Mouse (Mus musculus): ENCODE measurements at regions not wholly inside any gene's neighbourhood (a gene's known extent, or its start where the extent isn't known, plus 50 kb on each side); places are given as distances from the start of the nearest gene placed in this dataset.
"Not testable (repeated sequence)": the region's sequence is repeated elsewhere in the genome, so short reads cannot be mapped to it uniquely, and the experiment has no call there.

- Histone ChIP-seq H3K4me2 (no peak overlapping the region), H3K36me3 (no peaks in the 10 kb centered on the region), H3K4me1 (replicated peaks) (no peaks in the 10 kb centered on the region), H3K9ac (no peak overlapping the region), H3K27me3 (no peaks in the 10 kb centered on the region), H3K9me3 (no peaks in the 10 kb centered on the region), H3K4me3 (no peak overlapping the region), H3K27ac (replicated peaks) (no peak overlapping the region)
- 84% methylated on average over 8 of the region's 8 CpGs for WGBS
- no peak for ATAC-seq (ENCODE audit: low FRiP score, low read depth)
These were observed 188.5 kb downstream of the Utp18 start for GRCm38 (mm10) chr11:93696982-93697541.

GRCm38 (mm10) chr11:93696096-93696890, 189.3 kb downstream of the Utp18 start:
- 81% methylated on average over 12 of the region's 12 CpGs for WGBS
- Histone ChIP-seq H3K27ac (replicated peaks) (no peak overlapping the region), H3K4me1 (replicated peaks) (no peaks in the 10 kb centered on the region), H3K4me3 (no peak overlapping the region), H3K27me3 (no peaks in the 10 kb centered on the region), H3K36me3 (no peaks in the 10 kb centered on the region), H3K9me3 (no peaks in the 10 kb centered on the region), H3K4me2 (no peak overlapping the region), H3K9ac (no peak overlapping the region)
- ATAC-seq (ENCODE audit: low FRiP score, low read depth) = no peak

GRCm38 (mm10) chr11:93683691-93684090, 201.9 kb downstream of the Utp18 start:
- no peak for ATAC-seq (ENCODE audit: low FRiP score, low read depth)
- Histone ChIP-seq H3K9me3 (no peaks in the 10 kb centered on the region), H3K27ac (replicated peaks) (no peak overlapping the region), H3K36me3 (no peaks in the 10 kb centered on the region), H3K9ac (no peak overlapping the region), H3K27me3 (no peaks in the 10 kb centered on the region), H3K4me2 (no peak overlapping the region), H3K4me1 (replicated peaks) (no peaks in the 10 kb centered on the region), H3K4me3 (no peak overlapping the region)
- 80% methylated on average over 5 of the region's 5 CpGs for WGBS

- 82% methylated on average over 5 of the region's 5 CpGs for WGBS
- H3K9me3 ChIP-seq = no peaks in the 10 kb centered on the region
- no peaks in the 10 kb centered on the region for H3K4me1 ChIP-seq (replicated peaks)
- no peak overlapping the region for H3K4me3 ChIP-seq
- no peak overlapping the region for H3K9ac ChIP-seq
- no peak for ATAC-seq (ENCODE audit: low FRiP score, low read depth)
- H3K4me2 ChIP-seq = no peak overlapping the region
- H3K27me3 ChIP-seq = no peaks in the 10 kb centered on the region
- no peak overlapping the region for H3K27ac ChIP-seq (replicated peaks)
- no peaks in the 10 kb centered on the region for H3K36me3 ChIP-seq
These were observed 209.3 kb downstream of the Utp18 start for GRCm38 (mm10) chr11:93676299-93676698.

GRCm38 (mm10) chr11:93672025-93672424, 213.5 kb downstream of the Utp18 start:
- no peak for ATAC-seq (ENCODE audit: low FRiP score, low read depth)
- H3K27ac ChIP-seq (replicated peaks) = no peak overlapping the region
- no peak overlapping the region for H3K9ac ChIP-seq
- no peaks in the 10 kb centered on the region for H3K36me3 ChIP-seq
- no peaks in the 10 kb centered on the region for H3K27me3 ChIP-seq
- H3K9me3 ChIP-seq = no peaks in the 10 kb centered on the region
- H3K4me1 ChIP-seq (replicated peaks) = no peaks in the 10 kb centered on the region
- H3K4me3 ChIP-seq = no peak overlapping the region
- 84% methylated on average over 3 of the region's 3 CpGs for WGBS
- H3K4me2 ChIP-seq = no peak overlapping the region

GRCm38 (mm10) chr11:93661657-93662056, 223.9 kb downstream of the Utp18 start:
- Histone ChIP-seq H3K9me3 (no peaks in the 10 kb centered on the region), H3K36me3 (no peaks in the 10 kb centered on the region), H3K9ac (no peak overlapping the region), H3K27me3 (no peaks in the 10 kb centered on the region), H3K27ac (replicated peaks) (no peak overlapping the region), H3K4me3 (no peak overlapping the region), H3K4me2 (no peak overlapping the region), H3K4me1 (replicated peaks) (no peaks in the 10 kb centered on the region)
- ATAC-seq (ENCODE audit: low FRiP score, low read depth) = no peak
- WGBS = 55% methylated on average over 2 of the region's 2 CpGs

GRCm38 (mm10) chr11:93660379-93660778, 225.2 kb downstream of the Utp18 start:
- WGBS = 89% methylated on average over 7 of the region's 7 CpGs
- Histone ChIP-seq H3K9me3 (no peaks in the 10 kb centered on the region), H3K27ac (replicated peaks) (no peak overlapping the region), H3K4me2 (no peak overlapping the region), H3K27me3 (no peaks in the 10 kb centered on the region), H3K4me3 (no peak overlapping the region), H3K4me1 (replicated peaks) (no peaks in the 10 kb centered on the region), H3K36me3 (no peaks in the 10 kb centered on the region), H3K9ac (no peak overlapping the region)
- ATAC-seq (ENCODE audit: low FRiP score, low read depth) = no peak

- H3K4me1 ChIP-seq (replicated peaks) = no peaks in the 10 kb centered on the region
- no peak overlapping the region for H3K4me2 ChIP-seq
- H3K9ac ChIP-seq = no peak overlapping the region
- WGBS = 74% methylated on average over 8 of the region's 8 CpGs
- no peaks in the 10 kb centered on the region for H3K9me3 ChIP-seq
- no peak for ATAC-seq (ENCODE audit: low FRiP score, low read depth)
- H3K27ac ChIP-seq (replicated peaks) = no peak overlapping the region
- no peak overlapping the region for H3K4me3 ChIP-seq
- no peaks in the 10 kb centered on the region for H3K36me3 ChIP-seq
- H3K27me3 ChIP-seq = no peaks in the 10 kb centered on the region
These were observed 226.8 kb downstream of the Utp18 start for GRCm38 (mm10) chr11:93658719-93659118.

GRCm38 (mm10) chr11:93655602-93656239, 229.8 kb downstream of the Utp18 start:
- ATAC-seq (ENCODE audit: low FRiP score, low read depth) = no peak
- no peak overlapping the region for H3K4me3 ChIP-seq
- H3K9ac ChIP-seq = no peak overlapping the region
- H3K4me1 ChIP-seq (replicated peaks) = no peaks in the 10 kb centered on the region
- no peak overlapping the region for H3K4me2 ChIP-seq
- no peaks in the 10 kb centered on the region for H3K27me3 ChIP-seq
- WGBS = 65% methylated on average over 9 of the region's 9 CpGs
- H3K36me3 ChIP-seq = no peaks in the 10 kb centered on the region
- no peak overlapping the region for H3K27ac ChIP-seq (replicated peaks)
- H3K9me3 ChIP-seq = no peaks in the 10 kb centered on the region

- Histone ChIP-seq H3K27ac (replicated peaks) (no peak overlapping the region), H3K4me2 (no peak overlapping the region), H3K27me3 (no peaks in the 10 kb centered on the region), H3K9me3 (no peaks in the 10 kb centered on the region), H3K9ac (no peak overlapping the region), H3K36me3 (no peaks in the 10 kb centered on the region), H3K4me1 (replicated peaks) (no peaks in the 10 kb centered on the region), H3K4me3 (no peak overlapping the region)
- 67% methylated on average over 3 of the region's 3 CpGs for WGBS
- no peak for ATAC-seq (ENCODE audit: low FRiP score, low read depth)
These were observed 232.2 kb downstream of the Utp18 start for GRCm38 (mm10) chr11:93653401-93653800.

GRCm38 (mm10) chr11:93651966-93652365, 233.6 kb downstream of the Utp18 start:
- ATAC-seq (ENCODE audit: low FRiP score, low read depth); H3K9me3 ChIP-seq; H3K4me2 ChIP-seq; H3K9ac ChIP-seq; H3K27ac ChIP-seq (replicated peaks); H3K4me3 ChIP-seq; H3K27me3 ChIP-seq; H3K4me1 ChIP-seq (replicated peaks); H3K36me3 ChIP-seq: not testable (repeated sequence)
